Mouse (Mus musculus): ENCODE measurements around the gene Itga3. TPM values are rescaled to one million over a fixed set of nuclear protein-coding genes. Genes with fewer than 3 reads are reported as not detected.

The Itga3 gene
- 19.4 and 24.8 TPM in 2 replicates for polyA plus RNA-seq (2012; rRNA removed; ENCODE audit: low replicate concordance)

DNA sequence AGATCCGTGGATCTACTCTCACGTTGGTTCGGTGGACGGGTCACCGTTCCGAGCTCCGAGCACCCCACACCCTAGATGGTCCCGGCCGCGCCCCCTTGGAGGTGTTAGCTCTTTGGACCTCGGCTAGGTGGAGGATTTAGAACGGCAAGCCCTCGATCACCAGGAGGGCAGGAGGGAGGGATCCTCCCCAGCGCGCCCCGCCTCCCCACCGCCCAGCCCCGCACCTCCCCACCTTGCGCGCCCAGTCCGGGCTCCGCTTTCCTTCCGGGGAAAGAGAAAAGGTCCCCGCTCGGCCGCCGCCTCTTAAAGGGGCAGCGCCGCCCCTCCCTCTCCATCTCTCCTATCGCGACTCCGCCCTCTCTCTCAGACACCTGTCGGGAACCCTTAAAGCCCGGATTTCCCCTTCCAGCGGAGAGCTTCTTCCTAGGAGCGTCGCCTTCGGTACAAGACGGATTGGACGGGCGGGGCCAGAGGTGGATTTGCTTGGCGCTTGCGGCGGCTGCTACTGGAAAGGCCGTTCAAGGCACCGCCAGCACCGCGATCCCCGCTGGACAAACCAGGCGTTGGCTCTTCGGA lies at the start of gene Itga3:
Itga3 (minus strand) TSS at position 266 of the 576 bp plus-strand sequence.

DNA sequence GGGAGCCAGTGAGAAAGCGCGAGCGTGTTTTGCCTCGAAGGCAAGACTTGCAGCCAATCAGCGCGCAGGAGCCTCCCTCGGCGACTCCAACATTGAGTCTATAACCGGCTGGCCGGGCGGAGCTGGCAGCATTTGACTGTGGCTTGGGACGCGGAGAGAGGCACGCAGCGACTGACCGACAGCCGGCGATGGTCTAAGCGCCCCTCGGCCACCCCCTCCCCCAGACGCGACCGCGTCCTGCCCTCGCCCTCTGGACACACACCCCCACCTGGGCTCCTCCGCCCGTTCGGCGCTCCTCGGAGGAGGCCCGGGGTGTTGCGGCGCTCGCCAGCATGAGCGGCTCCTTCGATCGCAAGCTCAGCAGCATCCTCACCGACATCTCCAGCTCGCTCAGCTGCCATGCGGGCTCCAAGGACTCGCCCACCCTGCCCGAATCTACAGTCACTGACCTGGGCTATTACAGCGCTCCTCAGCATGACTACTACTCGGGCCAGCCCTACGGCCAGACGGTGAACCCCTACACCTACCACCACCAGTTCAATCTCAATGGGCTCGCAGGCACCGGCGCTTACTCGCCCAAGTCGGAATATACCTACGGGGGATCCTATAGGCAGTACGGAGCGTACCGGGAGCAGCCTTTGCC lies 43.5 kb upstream of the Itga3 start, which contains the start of gene Dlx3:
Dlx3 (plus strand) TSS at position 130 of the 643 bp plus-strand sequence.

DNA sequence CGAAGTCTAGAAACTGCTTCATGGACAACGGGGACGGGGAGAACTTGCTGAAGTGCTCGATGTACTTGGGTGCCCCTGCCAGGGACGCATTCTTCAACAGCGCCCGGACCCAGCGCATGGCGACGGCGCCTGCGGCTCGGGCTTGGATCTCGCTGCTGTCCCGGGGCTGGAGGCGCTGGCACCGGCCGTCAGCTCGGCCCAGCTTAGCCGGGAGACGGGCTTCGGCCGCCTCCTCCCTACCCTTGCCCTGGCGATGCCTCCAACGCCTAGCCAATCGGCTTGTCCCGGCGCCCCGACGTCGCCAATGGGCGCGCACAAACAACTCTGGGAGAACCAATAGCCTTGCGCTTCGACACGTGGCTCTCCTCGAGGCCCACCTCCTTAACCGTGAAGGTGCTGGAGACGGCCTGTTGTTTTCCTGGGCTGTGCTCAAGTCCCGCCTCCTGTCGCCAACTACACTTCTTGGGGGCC lies 35.4 kb downstream of the Itga3 start, which contains the start of gene Pdk2:
Pdk2 (minus strand) TSS at position 216 of the 471 bp plus-strand sequence.

DNA sequence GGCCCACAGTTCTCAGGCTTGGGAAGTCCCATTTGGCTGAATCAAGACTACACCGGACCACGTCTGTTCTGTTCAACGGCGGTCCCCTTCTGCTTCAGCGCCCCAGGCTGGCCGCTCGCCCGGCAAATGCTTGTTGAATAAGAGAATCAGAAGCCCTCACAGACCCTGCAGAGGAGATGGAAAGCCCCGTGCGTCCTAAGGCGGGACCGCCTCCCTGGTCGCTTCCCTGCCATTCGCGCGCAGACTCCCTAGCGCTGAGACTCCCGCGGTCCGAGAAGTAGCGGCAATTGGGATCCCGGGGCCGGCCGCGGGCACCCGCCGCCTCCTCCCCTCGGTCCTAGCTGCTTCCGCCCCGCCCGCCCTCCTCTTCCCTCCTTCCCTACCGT lies 67.0 kb downstream of the Itga3 start, which contains the start of gene Samd14:
Samd14 (plus strand) TSS at position 251 of the 386 bp plus-strand sequence.

Other genes starting within 250 kb of the Itga3 start
- gene Col1a1, start 140.6 kb downstream of the Itga3 start, polyA plus RNA-seq (2012; rRNA removed; ENCODE audit: low replicate concordance) = 325 and 371 TPM in 2 replicates
- not detected in 2 replicates for gene Hils1, start 109.2 kb downstream of the Itga3 start, polyA plus RNA-seq (2012; rRNA removed; ENCODE audit: low replicate concordance)
- 1.2 and 410 TPM in 2 replicates for gene Sgca, start 100.5 kb downstream of the Itga3 start, polyA plus RNA-seq (2012; rRNA removed; ENCODE audit: low replicate concordance)
- 53.5 and 79.0 TPM in 2 replicates for gene Ppp1r9b, start 85.8 kb downstream of the Itga3 start, polyA plus RNA-seq (2012; rRNA removed; ENCODE audit: low replicate concordance)
- gene Samd14, start 66.9 kb downstream of the Itga3 start, polyA plus RNA-seq (2012; rRNA removed; ENCODE audit: low replicate concordance) = 5.6 and 19.1 TPM in 2 replicates
- 89.9 and 314 TPM in 2 replicates for gene Pdk2, start 35.4 kb downstream of the Itga3 start, polyA plus RNA-seq (2012; rRNA removed; ENCODE audit: low replicate concordance)
- 0.80 and 1.6 TPM in 2 replicates for gene Dlx3, start 43.3 kb upstream of the Itga3 start, polyA plus RNA-seq (2012; rRNA removed; ENCODE audit: low replicate concordance)
- 0.78 and 1.6 TPM in 2 replicates for gene Dlx4, start 69.5 kb upstream of the Itga3 start, polyA plus RNA-seq (2012; rRNA removed; ENCODE audit: low replicate concordance)
- gene Tac4, start 184.7 kb upstream of the Itga3 start, polyA plus RNA-seq (2012; rRNA removed; ENCODE audit: low replicate concordance) = 0.14 TPM in 1 of 2 replicates, not detected in the other
- gene Kat7, start 233.4 kb upstream of the Itga3 start, polyA plus RNA-seq (2012; rRNA removed; ENCODE audit: low replicate concordance) = 25.6 and 51.8 TPM in 2 replicates

Measured in mammary gland, adult 2 months (tissue).